Mouse (Mus musculus) mammary gland, adult 2 months (tissue): ENCODE measurements around the gene Olfr180. TPM values are rescaled to one million over a fixed set of nuclear protein-coding genes. Genes with fewer than 3 reads are reported as not detected.

Source experiments
- polyA plus RNA-seq: library from polyadenylated mRNA; depleted of rRNA; stranded (reverse); fragments of >200 nt; gene quantifications from 2 replicates; pipeline ENCODE4 v1.2.3, GENCODE M21; 2012; ENCODE audit warnings: low replicate concordance; rRNA removed

Olfr180 gene
- polyA plus RNA-seq, result not detected in 2 replicates

GRCm38 (mm10) chr16:58929292-58929691 is at the start of gene Olfr180:
Olfr180 (minus strand) TSS chr16:58929392.

GRCm38 (mm10) chr16:58928655-58929054 is 537 bp downstream of the Olfr180 start, which contains the start of gene Olfr181:
Olfr181 (minus strand) TSS chr16:58928755.

GRCm38 (mm10) chr16:58891963-58892362 is 37.2 kb downstream of the Olfr180 start, which contains the start of gene Olfr178:
Olfr178 (minus strand) TSS chr16:58892063.

GRCm38 (mm10) chr16:58874668-58875067 is 54.5 kb downstream of the Olfr180 start, which contains the start of gene Olfr177:
Olfr177 (minus strand) TSS chr16:58874768.

Other genes with a start within 250 kb of the Olfr180 start
- 0.18 and 0.22 TPM in 2 replicates for gene Gpr15, start 210.3 kb downstream of the Olfr180 start, polyA plus RNA-seq
- 38.2 and 65.5 TPM in 2 replicates for gene Cldnd1, start 201.5 kb downstream of the Olfr180 start, polyA plus RNA-seq
- not detected in 2 replicates for gene Olfr172, start 166.2 kb downstream of the Olfr180 start, polyA plus RNA-seq
- gene Olfr173, start 129.1 kb downstream of the Olfr180 start, polyA plus RNA-seq, result not detected in 2 replicates
- gene Olfr175-ps1, start 102.6 kb downstream of the Olfr180 start, polyA plus RNA-seq, result not detected in 2 replicates
- gene Olfr177, start 54.6 kb downstream of the Olfr180 start, polyA plus RNA-seq, result not detected in 2 replicates
- not detected in 2 replicates for gene Olfr178, start 37.3 kb downstream of the Olfr180 start, polyA plus RNA-seq
- gene Olfr181, start 637 bp downstream of the Olfr180 start, polyA plus RNA-seq, result not detected in 2 replicates
- gene Olfr183, start 66.0 kb upstream of the Olfr180 start, polyA plus RNA-seq, result 0.06 TPM in 1 of 2 replicates, not detected in the other
- not detected in 2 replicates for gene Olfr186, start 100.9 kb upstream of the Olfr180 start, polyA plus RNA-seq
- gene Olfr187, start 110.4 kb upstream of the Olfr180 start, polyA plus RNA-seq, result not detected in 2 replicates
- not detected in 2 replicates for gene Olfr190, start 148.6 kb upstream of the Olfr180 start, polyA plus RNA-seq
- gene Olfr191, start 160.4 kb upstream of the Olfr180 start, polyA plus RNA-seq, result not detected in 2 replicates
- not detected in 2 replicates for gene Olfr193, start 182.5 kb upstream of the Olfr180 start, polyA plus RNA-seq
- not detected in 2 replicates for gene Olfr194, start 191.7 kb upstream of the Olfr180 start, polyA plus RNA-seq
- not detected in 2 replicates for gene Olfr195, start 217.7 kb upstream of the Olfr180 start, polyA plus RNA-seq
- not detected in 2 replicates for gene Olfr196, start 241.1 kb upstream of the Olfr180 start, polyA plus RNA-seq